Mouse (Mus musculus) layer of hippocampus, adult 9-11 months (tissue): ENCODE measurements around the gene Cdk5.
A peak's percentile ranks its signal among the peaks of the same experiment; 100 is the strongest.
"Not testable (repeated sequence)": the region's sequence is repeated elsewhere in the genome, so short reads cannot be mapped to it uniquely, and the experiment has no call there.

ENCODE experiments used
- DNase-seq: peaks from one replicate; pipeline ENCODE4 v3.0.0; 2022

Gene Cdk5

GRCm38 (mm10) chr5:24427285-24427633 is 3.9 kb upstream of the Cdk5 start:
- no peak for DNase-seq

GRCm38 (mm10) chr5:24426556-24427284 is 3.4 kb upstream of the Cdk5 start:
- DNase-seq, result no peak

GRCm38 (mm10) chr5:24426037-24426432 is 2.7 kb upstream of the Cdk5 start:
- DNase-seq, result no peak

GRCm38 (mm10) chr5:24425421-24426036 is 2.2 kb upstream of the Cdk5 start:
- DNase-seq, result no peak

- peak; percentile 80 for DNase-seq
Measured at GRCm38 (mm10) chr5:24424861-24425411, 1.6 kb upstream of the Cdk5 start.

- DNase-seq, result peak; percentile 57
Measured at GRCm38 (mm10) chr5:24424004-24424781, 863 bp upstream of the Cdk5 start.

GRCm38 (mm10) chr5:24420381-24420780 is 2.9 kb downstream of the Cdk5 start:
- DNase-seq, result no peak

- DNase-seq, result no peak
Measured at GRCm38 (mm10) chr5:24417587-24417986, 5.7 kb downstream of the Cdk5 start.

- peak; percentile 78 for DNase-seq
Measured at GRCm38 (mm10) chr5:24416222-24416736, 7.1 kb downstream of the Cdk5 start.

- DNase-seq, result no peak
Measured at GRCm38 (mm10) chr5:24413938-24414337, 9.4 kb downstream of the Cdk5 start.

GRCm38 (mm10) chr5:24413042-24413693 is 10.2 kb downstream of the Cdk5 start, which contains the start of gene Asic3:
Gene Asic3, plus strand, starts transcription at chr5:24413392.
- no peak for DNase-seq

- DNase-seq, result no peak
Measured at GRCm38 (mm10) chr5:24412063-24412462, 11.3 kb downstream of the Cdk5 start.

GRCm38 (mm10) chr5:24409466-24409865 is 13.9 kb downstream of the Cdk5 start:
- DNase-seq, result no peak

GRCm38 (mm10) chr5:24408651-24409050 is 14.7 kb downstream of the Cdk5 start:
- peak; percentile 62 for DNase-seq

GRCm38 (mm10) chr5:24405389-24405876 is 17.9 kb downstream of the Cdk5 start:
- DNase-seq, result no peak

GRCm38 (mm10) chr5:24404594-24405360 is 18.6 kb downstream of the Cdk5 start:
- peak; percentile 83 for DNase-seq

- DNase-seq, result no peak
Measured at GRCm38 (mm10) chr5:24401969-24402368, 21.4 kb downstream of the Cdk5 start.

- no peak for DNase-seq
Measured at GRCm38 (mm10) chr5:24400911-24401605, 22.3 kb downstream of the Cdk5 start.

- DNase-seq, result no peak
Measured at GRCm38 (mm10) chr5:24400362-24400761, 23.0 kb downstream of the Cdk5 start.

- no peak for DNase-seq
Measured at GRCm38 (mm10) chr5:24399686-24400085, 23.6 kb downstream of the Cdk5 start.

- not testable (repeated sequence) for DNase-seq
Measured at GRCm38 (mm10) chr5:24396254-24396653, 27.1 kb downstream of the Cdk5 start.
